Mouse (Mus musculus) liver, adult 2 months (tissue): Measurements from ENCODE around the gene Kncn.

ENCODE experiments used
- CTCF ChIP-seq: fragments of 200-500 bp; IDR thresholded peaks from 2 replicates; pipeline ENCODE4 v1.5.1; 2011; ENCODE audit warnings: low read depth, low read length, control low read depth
- POLR2A ChIP-seq: fragments of 200-500 bp; IDR thresholded peaks from 2 replicates; pipeline ENCODE4 v1.6.1; 2011; ENCODE audit warnings: low read length, control low read depth; ENCODE audit not compliant: insufficient read depth; ENCODE audit errors: extremely low read depth

DNA sequence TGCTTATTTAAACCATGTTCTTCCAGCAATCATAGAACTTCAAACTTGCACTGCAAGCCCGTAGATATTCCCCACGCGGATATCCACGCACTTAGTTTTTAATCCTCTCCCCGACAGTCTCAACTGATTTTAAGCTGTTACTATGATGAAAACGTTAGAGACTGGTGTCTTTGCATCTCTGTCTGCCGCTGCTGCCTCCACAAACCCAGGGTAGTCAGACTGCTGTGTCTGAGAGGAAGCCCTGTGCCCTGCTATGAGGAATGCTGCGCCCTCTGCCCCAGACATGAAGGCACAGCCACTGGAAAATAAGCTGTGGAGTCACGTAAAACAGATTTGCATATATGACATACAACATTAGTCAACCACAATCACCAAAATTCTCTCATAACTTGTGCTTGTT lies 5.4 kb upstream of the Kncn start:
- TF ChIP-seq CTCF (no peak), POLR2A (no peak)
